Mouse (Mus musculus) heart, embryonic 14.5 days (tissue): Measurements from ENCODE around the gene Gsdma3. TPM values are rescaled to one million over a fixed set of nuclear protein-coding genes. Genes with fewer than 3 reads are reported as not detected.

Source experiments
- ATAC-seq: fragments of 200-750 bp; cut with Nextera tagmentation; 2 replicates; pipeline ENCODE4 v1.8.0; 2017; ENCODE audit warnings: low read depth, moderate TSS enrichment; ENCODE audit not compliant: insufficient number of reproducible peaks, insufficient read depth, low FRiP score
- H3K27ac ChIP-seq, 2 experiments: fragments of 200-500 bp in 1 of 2; fragments of 300-500 bp in 1 of 2; sonication (generic) in 1 of 2; replicated peaks in 1 of 2; 2 replicates each; pipeline ENCODE4 v1.5.1; 2012 to 2014; ENCODE audit warnings: low read depth in 2 of 2, low read length in 2 of 2, control low read depth in 1 of 2, mild to moderate bottlenecking in 1 of 2, mixed read lengths in 1 of 2; ENCODE audit not compliant: control insufficient read depth in 1 of 2, insufficient read depth in 1 of 2
- H3K27me3 ChIP-seq: fragments of 300-500 bp; sonication (generic); 2 replicates; pipeline ENCODE4 v1.6.1; 2014; ENCODE audit warnings: mild to moderate bottlenecking, low read length, control low read depth; ENCODE audit not compliant: control insufficient read depth, insufficient read depth
- H3K36me3 ChIP-seq: fragments of 300-500 bp; sonication (generic); 2 replicates; pipeline ENCODE4 v1.6.1; 2014; ENCODE audit warnings: mild to moderate bottlenecking, control low read depth, low read length, mixed read lengths; ENCODE audit not compliant: control insufficient read depth, insufficient read depth
- H3K4me1 ChIP-seq, 2 experiments: fragments of 200-500 bp in 1 of 2; fragments of 300-500 bp in 1 of 2; sonication (generic) in 1 of 2; 2 replicates each; pipeline ENCODE4 v1.6.1; 2012 to 2014; ENCODE audit warnings: low read length in 2 of 2, control low read depth in 1 of 2, mixed read lengths in 1 of 2; ENCODE audit not compliant: control insufficient read depth in 2 of 2, insufficient read depth in 2 of 2
- H3K4me2 ChIP-seq: fragments of 300-500 bp; sonication (generic); 2 replicates; pipeline ENCODE4 v1.6.1; 2014; ENCODE audit warnings: mild to moderate bottlenecking, low read length
- H3K4me3 ChIP-seq, 2 experiments: fragments of 200-500 bp in 1 of 2; fragments of 300-500 bp in 1 of 2; sonication (generic) in 1 of 2; 2 replicates each; pipeline ENCODE4 v1.5.1; 2012 to 2014; ENCODE audit warnings: low read length in 2 of 2, mild to moderate bottlenecking in 2 of 2, control low read depth in 1 of 2, low read depth in 1 of 2, moderate library complexity in 1 of 2; ENCODE audit not compliant: control insufficient read depth in 1 of 2, insufficient read depth in 1 of 2
- H3K9ac ChIP-seq: fragments of 300-500 bp; sonication (generic); 2 replicates; pipeline ENCODE4 v1.6.1; 2014; ENCODE audit warnings: mild to moderate bottlenecking, low read length
- H3K9me3 ChIP-seq: fragments of 300-500 bp; sonication (generic); 2 replicates; pipeline ENCODE4 v1.6.1; 2016; ENCODE audit warnings: low read length, control low read depth; ENCODE audit not compliant: control insufficient read depth
- WGBS: fragments of 180-500 bp; shearing (Covaris S2); extraction: QIAGEN DNeasy Blood & Tissue Kit; methylation state at CpG from one replicate; pipeline ENCODE4 v1.1.7; 2014; 5-methylcytosine and 5-hydroxymethylcytosine counted together
- polyA plus RNA-seq: library from polyadenylated mRNA; unstranded; fragments of >200 nt; fragmentation: Nextera tagmentation; extraction: Ambion mirVana; gene quantifications from 2 replicates; pipeline ENCODE4 v1.2.1, GENCODE M21; 2014

The Gsdma3 gene
- polyA plus RNA-seq, result not detected in 2 replicates

GRCm38 (mm10) chr11:98625611-98626410 lies at the start of gene Gsdma3, which contains the start of gene Gm12355:
Gene Gsdma3, plus strand, starts transcription at chr11:98626360.
Gene Gm12355, minus strand, starts transcription at chr11:98625661.
- WGBS, result 82% methylated on average over 10 of the region's 10 CpGs
- ATAC-seq, result no peak

GRCm38 (mm10) chr11:98577776-98578175 lies 48.4 kb upstream of the Gsdma3 start:
- no peak overlapping the region for H3K9ac ChIP-seq
- no peak for ATAC-seq
- no peaks in the 10 kb centered on the region for H3K9me3 ChIP-seq
- H3K27ac ChIP-seq, result no peak overlapping the region
- 87% methylated on average over 5 of the region's 5 CpGs for WGBS
- no peak overlapping the region for H3K4me3 ChIP-seq
- no peak overlapping the region for H3K4me2 ChIP-seq
- H3K36me3 ChIP-seq, result peaks cover 18% of the 10 kb centered on the region
- no peaks in the 10 kb centered on the region for H3K27me3 ChIP-seq
- peaks cover 19 to 22% of the 10 kb centered on the region in 2 experiments for H3K4me1 ChIP-seq

More at GRCm38 (mm10) chr11:98625611-98626410, at the start of gene Gsdma3, which contains the start of gene Gm12355:
- Histone ChIP-seq H3K4me2 (no peak within 1 kb of the TSS), H3K27me3 (0 out of 2 replicates have a peak, but pooled peaks cover 2% of the 10 kb centered on the region), H3K9me3 (peaks cover 9% of the 10 kb centered on the region; the same call in 1 of the 2 replicates), H3K27ac (no peak within 1 kb of the TSS), H3K4me1 (no peaks in the 10 kb centered on the region), H3K36me3 (no peaks in the 10 kb centered on the region), H3K4me3 (no peak within 1 kb of the TSS), H3K9ac (no peak within 1 kb of the TSS)

- H3K4me1 ChIP-seq, result peaks cover 34 to 49% of the 10 kb centered on the region in 2 experiments
- no peak overlapping the region for H3K9ac ChIP-seq
- no peaks in the 10 kb centered on the region for H3K9me3 ChIP-seq
- H3K27me3 ChIP-seq, result no peaks in the 10 kb centered on the region
- H3K27ac ChIP-seq, result peak overlapping the region; percentile 46; a peak in 1 of 4 replicates
- no peak overlapping the region for H3K4me2 ChIP-seq
- H3K36me3 ChIP-seq, result peaks cover 29% of the 10 kb centered on the region
- WGBS, result 29% methylated on average over 16 of the region's 16 CpGs
- peak; percentile 3; the same call in 1 of the 2 replicates for ATAC-seq
- no peak overlapping the region for H3K4me3 ChIP-seq
Observed at GRCm38 (mm10) chr11:98580301-98581121, 45.6 kb upstream of the Gsdma3 start.

- H3K4me1 ChIP-seq, result peaks cover 35 to 58% of the 10 kb centered on the region in 2 experiments
- H3K4me2 ChIP-seq, result no peak overlapping the region
- ATAC-seq, result no peak
- no peak overlapping the region for H3K9ac ChIP-seq
- H3K36me3 ChIP-seq, result peaks cover 29% of the 10 kb centered on the region
- H3K27ac ChIP-seq, result no peak overlapping the region
- no peak overlapping the region for H3K4me3 ChIP-seq
- H3K27me3 ChIP-seq, result no peaks in the 10 kb centered on the region
- WGBS, result 52% methylated on average over 17 of the region's 17 CpGs
- no peaks in the 10 kb centered on the region for H3K9me3 ChIP-seq
Observed at GRCm38 (mm10) chr11:98581286-98582029, 44.7 kb upstream of the Gsdma3 start.

GRCm38 (mm10) chr11:98582030-98582388 lies 44.2 kb upstream of the Gsdma3 start:
- Histone ChIP-seq H3K27ac (no peak overlapping the region), H3K4me1 (peaks cover 35 to 58% of the 10 kb centered on the region in 2 experiments), H3K4me3 (no peak overlapping the region)

GRCm38 (mm10) chr11:98582551-98583264 lies 43.5 kb upstream of the Gsdma3 start:
- Histone ChIP-seq H3K36me3 (peaks cover 29% of the 10 kb centered on the region), H3K4me3 (no peak overlapping the region), H3K27me3 (no peaks in the 10 kb centered on the region), H3K27ac (no peak overlapping the region), H3K4me2 (no peak overlapping the region), H3K4me1 (peaks cover 38 to 62% of the 10 kb centered on the region in 2 experiments), H3K9me3 (no peaks in the 10 kb centered on the region), H3K9ac (no peak overlapping the region)
- ATAC-seq, result no peak
- WGBS, result 77% methylated on average over 12 of the region's 12 CpGs

More at GRCm38 (mm10) chr11:98582030-98582388, 44.2 kb upstream of the Gsdma3 start:
- H3K9me3 ChIP-seq, result no peaks in the 10 kb centered on the region
- no peak overlapping the region for H3K4me2 ChIP-seq
- peaks cover 29% of the 10 kb centered on the region for H3K36me3 ChIP-seq
- no peak for ATAC-seq
- no peaks in the 10 kb centered on the region for H3K27me3 ChIP-seq
- WGBS, result 82% methylated on average over 8 of the region's 8 CpGs
- H3K9ac ChIP-seq, result no peak overlapping the region

GRCm38 (mm10) chr11:98583265-98583552 lies 43.0 kb upstream of the Gsdma3 start:
- no peaks in the 10 kb centered on the region for H3K27me3 ChIP-seq
- H3K4me1 ChIP-seq, result peaks cover 40 to 64% of the 10 kb centered on the region in 2 experiments
- no peak overlapping the region for H3K27ac ChIP-seq
- H3K9ac ChIP-seq, result no peak overlapping the region
- H3K4me2 ChIP-seq, result no peak overlapping the region
- no peak for ATAC-seq
- H3K9me3 ChIP-seq, result no peaks in the 10 kb centered on the region
- peaks cover 29% of the 10 kb centered on the region for H3K36me3 ChIP-seq
- no peak overlapping the region for H3K4me3 ChIP-seq
- 80% methylated on average over 3 of the region's 3 CpGs for WGBS
